Mouse (Mus musculus) E14TG2a.4 (cell line): ENCODE measurements around the gene Gm21994.

Source experiments
- CTCF ChIP-seq: conservative IDR thresholded peaks from 2 replicates; pipeline ENCODE4 v1.5.1; 2014; ENCODE audit warnings: low read length
- POU5F1 ChIP-seq: IDR thresholded peaks from 2 replicates; pipeline ENCODE4 v1.6.1; 2014; ENCODE audit warnings: low read length, borderline replicate concordance

GRCm38 (mm10) chr2:150293669-150294068 is 38.3 kb upstream of the Gm21994 start:
- TF ChIP-seq CTCF (no peak), POU5F1 (no peak)
